Mouse (Mus musculus): ENCODE results near the gene Cacna2d1. TPM values are rescaled to one million over a fixed set of nuclear protein-coding genes. Genes with fewer than 3 reads are reported as not detected.

Cacna2d1 gene
- polyA plus RNA-seq, 1 experiment from 2014 or later = 0.25 TPM

GRCm38 (mm10) chr5:16355816-16356215 lies 421.3 kb downstream of the Cacna2d1 start:
- Histone ChIP-seq H3K4me1 (ENCODE audit: insufficient read depth) (no peaks in the 10 kb centered on the region), H3K4me2 (ENCODE audit: low read depth, low read length) (no peak overlapping the region), H3K9ac (replicated peaks) (no peak overlapping the region), H3K27ac (ENCODE audit: low read depth) (no peak overlapping the region), H3K27me3 (ENCODE audit: insufficient read depth, low read length) (no peaks in the 10 kb centered on the region), H3K4me3 (ENCODE audit: low read depth, low read length) (no peak overlapping the region), H3K36me3 (replicated peaks; ENCODE audit: insufficient read depth, low read length) (no peaks in the 10 kb centered on the region), H3K9me3 (ENCODE audit: low read length) (no peaks in the 10 kb centered on the region)
- ATAC-seq = no peak
- no peak for DNase-seq
- no peak for TF ChIP-seq EP300 (IDR thresholded peaks at IDR 0.05; ENCODE audit: low read depth)
- no peak for TF ChIP-seq CTCF (IDR thresholded peaks at IDR 0.05; ENCODE audit: low read depth)
- 66% methylated on average over 3 of the region's 3 CpGs for WGBS (ENCODE audit: insufficient replicate concordance)

GRCm38 (mm10) chr5:16357709-16358108 lies 423.2 kb downstream of the Cacna2d1 start:
- Histone ChIP-seq H3K27me3 (ENCODE audit: insufficient read depth, low read length) (no peaks in the 10 kb centered on the region), H3K4me3 (ENCODE audit: low read depth, low read length) (no peak overlapping the region), H3K4me1 (ENCODE audit: insufficient read depth) (no peaks in the 10 kb centered on the region), H3K27ac (ENCODE audit: low read depth) (no peak overlapping the region), H3K4me2 (ENCODE audit: low read depth, low read length) (no peak overlapping the region), H3K9me3 (ENCODE audit: low read length) (no peaks in the 10 kb centered on the region), H3K9ac (replicated peaks) (no peak overlapping the region), H3K36me3 (replicated peaks; ENCODE audit: insufficient read depth, low read length) (no peaks in the 10 kb centered on the region)
- DNase-seq = no peak
- WGBS (ENCODE audit: insufficient replicate concordance) = 74% methylated on average over 4 of the region's 4 CpGs
- no peak for TF ChIP-seq EP300 (IDR thresholded peaks at IDR 0.05; ENCODE audit: low read depth)
- TF ChIP-seq CTCF (IDR thresholded peaks at IDR 0.05; ENCODE audit: low read depth) = no peak
- no peak for ATAC-seq

GRCm38 (mm10) chr5:16362076-16362475 lies 427.6 kb downstream of the Cacna2d1 start:
- H3K36me3 ChIP-seq (replicated peaks; ENCODE audit: insufficient read depth, low read length) = no peaks in the 10 kb centered on the region
- no peak overlapping the region for H3K27ac ChIP-seq (ENCODE audit: low read depth)
- no peaks in the 10 kb centered on the region for H3K9me3 ChIP-seq (ENCODE audit: low read length)
- H3K4me1 ChIP-seq (ENCODE audit: insufficient read depth) = no peaks in the 10 kb centered on the region
- DNase-seq (no peak), ATAC-seq (no peak)
- TF ChIP-seq EP300 (IDR thresholded peaks at IDR 0.05; ENCODE audit: low read depth) (no peak), CTCF (IDR thresholded peaks at IDR 0.05; ENCODE audit: low read depth) (no peak)
- WGBS (ENCODE audit: insufficient replicate concordance) = 73% methylated on average over 2 of the region's 2 CpGs
- no peaks in the 10 kb centered on the region for H3K27me3 ChIP-seq (ENCODE audit: insufficient read depth, low read length)
- H3K9ac ChIP-seq (replicated peaks) = no peak overlapping the region
- no peak overlapping the region for H3K4me3 ChIP-seq (ENCODE audit: low read depth, low read length)
- no peak overlapping the region for H3K4me2 ChIP-seq (ENCODE audit: low read depth, low read length)

GRCm38 (mm10) chr5:16363171-16363570 lies 428.7 kb downstream of the Cacna2d1 start:
- H3K27me3 ChIP-seq (ENCODE audit: insufficient read depth, low read length) = no peaks in the 10 kb centered on the region
- no peak overlapping the region for H3K4me3 ChIP-seq (ENCODE audit: low read depth, low read length)
- H3K9me3 ChIP-seq (ENCODE audit: low read length) = no peaks in the 10 kb centered on the region
- H3K9ac ChIP-seq (replicated peaks) = no peak overlapping the region
- WGBS (ENCODE audit: insufficient replicate concordance) = 79% methylated on average over 2 of the region's 2 CpGs
- no peak overlapping the region for H3K4me2 ChIP-seq (ENCODE audit: low read depth, low read length)
- no peaks in the 10 kb centered on the region for H3K36me3 ChIP-seq (replicated peaks; ENCODE audit: insufficient read depth, low read length)
- DNase-seq (no peak), ATAC-seq (no peak)
- no peak overlapping the region for H3K27ac ChIP-seq (ENCODE audit: low read depth)
- H3K4me1 ChIP-seq (ENCODE audit: insufficient read depth) = no peaks in the 10 kb centered on the region
- TF ChIP-seq CTCF (IDR thresholded peaks at IDR 0.05; ENCODE audit: low read depth) (no peak), EP300 (IDR thresholded peaks at IDR 0.05; ENCODE audit: low read depth) (no peak)

GRCm38 (mm10) chr5:16370706-16371105 lies 436.2 kb downstream of the Cacna2d1 start:
- no peak for ATAC-seq
- no peak overlapping the region for H3K9ac ChIP-seq (replicated peaks)

GRCm38 (mm10) chr5:16373966-16374365 lies 439.5 kb downstream of the Cacna2d1 start:
- 86% methylated on average over 4 of the region's 4 CpGs for WGBS (ENCODE audit: insufficient replicate concordance)
- no peak overlapping the region for H3K4me3 ChIP-seq (ENCODE audit: low read depth, low read length)
- no peaks in the 10 kb centered on the region for H3K9me3 ChIP-seq (ENCODE audit: low read length)
- no peaks in the 10 kb centered on the region for H3K36me3 ChIP-seq (replicated peaks; ENCODE audit: insufficient read depth, low read length)
- no peak overlapping the region for H3K4me2 ChIP-seq (ENCODE audit: low read depth, low read length)
- no peak overlapping the region for H3K27ac ChIP-seq (ENCODE audit: low read depth)
- no peaks in the 10 kb centered on the region for H3K27me3 ChIP-seq (ENCODE audit: insufficient read depth, low read length)
- TF ChIP-seq EP300 (IDR thresholded peaks at IDR 0.05; ENCODE audit: low read depth) = no peak
- TF ChIP-seq CTCF (IDR thresholded peaks at IDR 0.05; ENCODE audit: low read depth) = no peak
- DNase-seq = no peak
- no peak for ATAC-seq
- H3K4me1 ChIP-seq (ENCODE audit: insufficient read depth) = no peaks in the 10 kb centered on the region
- no peak overlapping the region for H3K9ac ChIP-seq (replicated peaks)

More at GRCm38 (mm10) chr5:16370706-16371105, 436.2 kb downstream of the Cacna2d1 start:
- Histone ChIP-seq H3K27ac (ENCODE audit: low read depth) (no peak overlapping the region), H3K4me3 (ENCODE audit: low read depth, low read length) (no peak overlapping the region), H3K36me3 (replicated peaks; ENCODE audit: insufficient read depth, low read length) (no peaks in the 10 kb centered on the region), H3K4me1 (ENCODE audit: insufficient read depth) (no peaks in the 10 kb centered on the region), H3K4me2 (ENCODE audit: low read depth, low read length) (no peak overlapping the region), H3K9me3 (ENCODE audit: low read length) (no peaks in the 10 kb centered on the region), H3K27me3 (ENCODE audit: insufficient read depth, low read length) (no peaks in the 10 kb centered on the region)
- no peak for DNase-seq
- TF ChIP-seq EP300 (IDR thresholded peaks at IDR 0.05; ENCODE audit: low read depth) (no peak), CTCF (IDR thresholded peaks at IDR 0.05; ENCODE audit: low read depth) (no peak)
- 84% methylated on average over 8 of the region's 8 CpGs for WGBS (ENCODE audit: insufficient replicate concordance)
